Mouse (Mus musculus) CH12.LX (cell line): ENCODE measurements at regions not wholly inside any gene's neighbourhood (a gene's known extent, or its start where the extent isn't known, plus 50 kb on each side); places are given as distances from the start of the nearest gene placed in this dataset.

ENCODE experiments used
- DNase-seq: peaks from one replicate; pipeline ENCODE4 v3.0.0-alpha.2; 2013; ENCODE audit errors: extremely low read depth
- H3K27ac ChIP-seq: 2 replicates; pipeline ENCODE4 v1.5.1; 2012; ENCODE audit warnings: low read depth, mild to moderate bottlenecking, control low read depth, moderate library complexity; ENCODE audit not compliant: insufficient read depth
- H3K27me3 ChIP-seq: replicated peaks from 2 replicates; pipeline ENCODE3; 2012; ENCODE audit warnings: inconsistent platforms
- H3K36me3 ChIP-seq, 2 experiments: replicated peaks in 1 of 2; 2 replicates each; pipeline versions ENCODE3 to v1.6.1; 2012; ENCODE audit warnings: inconsistent platforms in 1 of 2, low read length in 1 of 2, mild to moderate bottlenecking in 1 of 2, mixed read lengths in 1 of 2, moderate library complexity in 1 of 2; ENCODE audit not compliant: control insufficient read depth in 1 of 2, insufficient read depth in 1 of 2
- H3K4me1 ChIP-seq, 2 experiments: 2 replicates each; pipeline ENCODE4 v1.6.1; 2012; ENCODE audit warnings: inconsistent platforms in 1 of 2, moderate library complexity in 1 of 2; ENCODE audit not compliant: insufficient read depth in 2 of 2, control insufficient read depth in 1 of 2
- H3K4me2 ChIP-seq: 2 replicates; pipeline ENCODE4 v1.6.1; 2012; ENCODE audit warnings: low read depth, mild to moderate bottlenecking, control low read depth; ENCODE audit not compliant: poor library complexity, insufficient read depth, severe bottlenecking
- H3K4me3 ChIP-seq, 3 experiments: fragments of 150-350 bp in 1 of 3; sonication (generic) in 1 of 3; replicated peaks in 1 of 3; 2 replicates each; pipeline versions ENCODE3 to v1.5.1; 2011 to 2012; ENCODE audit warnings: low read depth in 2 of 3, low read length in 2 of 3, mild to moderate bottlenecking in 2 of 3, moderate library complexity in 2 of 3, control low read depth in 1 of 3, improper control_type of control experiment in 1 of 3, inconsistent platforms in 1 of 3, mixed read lengths in 1 of 3; ENCODE audit not compliant: poor library complexity in 1 of 3
- H3K79me2 ChIP-seq: replicated peaks from 2 replicates; pipeline ENCODE4 v1.6.1; 2012; ENCODE audit warnings: mild to moderate bottlenecking, moderate library complexity; ENCODE audit not compliant: control insufficient read depth, poor library complexity, insufficient read depth, severe bottlenecking; ENCODE audit errors: extremely low read depth
- H3K9ac ChIP-seq: 2 replicates; pipeline ENCODE4 v1.6.1; 2012; ENCODE audit warnings: low read depth, mild to moderate bottlenecking, control low read depth, moderate library complexity; ENCODE audit not compliant: insufficient read depth
- H3K9me3 ChIP-seq: replicated peaks from 2 replicates; pipeline ENCODE3; 2012; ENCODE audit warnings: low read length, inconsistent platforms, mixed read lengths
- CTCF ChIP-seq, 2 experiments: IDR thresholded peaks in 1 of 2; conservative IDR thresholded peaks in 1 of 2; 2 replicates each; pipeline ENCODE4 v1.5.1; 2011 to 2012; ENCODE audit warnings: low read depth in 2 of 2, low read length in 2 of 2, improper control_type of control experiment in 1 of 2, inconsistent platforms in 1 of 2, mild to moderate bottlenecking in 1 of 2, moderate library complexity in 1 of 2
- ELF1 ChIP-seq: IDR thresholded peaks from 2 replicates; pipeline ENCODE4 v1.6.1; 2014; ENCODE audit warnings: low read depth, mild to moderate bottlenecking, inconsistent platforms, low read length, improper control_type of control experiment
- ETS1 ChIP-seq: conservative IDR thresholded peaks from 2 replicates; pipeline ENCODE4 v1.6.1; 2012; ENCODE audit warnings: low read depth, mild to moderate bottlenecking, inconsistent platforms, low read length, improper control_type of control experiment, moderate library complexity
- JUND ChIP-seq: conservative IDR thresholded peaks from 2 replicates; pipeline ENCODE4 v1.6.1; 2011; ENCODE audit warnings: low read depth, low read length, improper control_type of control experiment
- KAT2A ChIP-seq: IDR thresholded peaks from 2 replicates; pipeline ENCODE4 v1.6.1; 2012; ENCODE audit warnings: low read length, improper control_type of control experiment, inconsistent platforms; ENCODE audit not compliant: insufficient replicate concordance
- MAFK ChIP-seq: IDR thresholded peaks from 2 replicates; pipeline ENCODE4 v1.6.1; 2011; ENCODE audit warnings: low read length, improper control_type of control experiment; ENCODE audit not compliant: insufficient replicate concordance
- MAZ ChIP-seq: IDR thresholded peaks from 2 replicates; pipeline ENCODE4 v1.6.1; 2012; ENCODE audit warnings: low read depth, mild to moderate bottlenecking, inconsistent platforms, low read length, improper control_type of control experiment, moderate library complexity
- MEF2A ChIP-seq: IDR thresholded peaks from 2 replicates; pipeline ENCODE4 v1.6.1; 2014; ENCODE audit warnings: low read depth, mild to moderate bottlenecking, inconsistent platforms, low read length, improper control_type of control experiment, borderline replicate concordance
- MXI1 ChIP-seq: IDR thresholded peaks from 2 replicates; pipeline ENCODE4 v1.6.1; 2011; ENCODE audit warnings: mild to moderate bottlenecking, low read depth, low read length, improper control_type of control experiment
- MYC ChIP-seq: IDR thresholded peaks from 2 replicates; pipeline ENCODE4 v1.6.1; 2011; ENCODE audit warnings: low read depth, mild to moderate bottlenecking, improper control_type of control experiment, low read length
- NRF1 ChIP-seq: IDR thresholded peaks from 2 replicates; pipeline ENCODE4 v1.6.1; 2014; ENCODE audit warnings: low read depth, mild to moderate bottlenecking, inconsistent platforms, low read length, improper control_type of control experiment, moderate library complexity
- POLR2A ChIP-seq: IDR thresholded peaks from 2 replicates; pipeline ENCODE4 v1.6.1; 2011; ENCODE audit warnings: low read depth, mild to moderate bottlenecking, improper control_type of control experiment, low read length
- POLR2AphosphoS2 ChIP-seq: IDR thresholded peaks from 2 replicates; pipeline ENCODE4 v1.6.1; 2011; ENCODE audit warnings: low read depth, low read length, improper control_type of control experiment
- SIN3A ChIP-seq: IDR thresholded peaks from 2 replicates; pipeline ENCODE4 v1.6.1; 2012; ENCODE audit warnings: low read length, improper control_type of control experiment, inconsistent platforms
- TBP ChIP-seq: conservative IDR thresholded peaks from 2 replicates; pipeline ENCODE4 v1.6.1; 2011; ENCODE audit warnings: low read depth, low read length, improper control_type of control experiment
- TCF12 ChIP-seq: IDR thresholded peaks from 2 replicates; pipeline ENCODE4 v1.6.1; 2014; ENCODE audit warnings: low read depth, mild to moderate bottlenecking, inconsistent platforms, low read length, improper control_type of control experiment
- USF2 ChIP-seq: conservative IDR thresholded peaks from 2 replicates; pipeline ENCODE4 v1.6.1; 2011; ENCODE audit warnings: low read depth, low read length, improper control_type of control experiment
- ZMIZ1 ChIP-seq: IDR thresholded peaks from 2 replicates; pipeline ENCODE4 v1.6.1; 2012; ENCODE audit warnings: low read depth, mild to moderate bottlenecking, inconsistent platforms, low read length, improper control_type of control experiment
- ZNF384 ChIP-seq: IDR thresholded peaks from 2 replicates; pipeline ENCODE4 v1.6.1; 2012; ENCODE audit warnings: low read depth, low read length, improper control_type of control experiment, inconsistent platforms
- dilution Hi-C: fragments of 300-500 bp; cut with MboI; formaldehyde crosslinking; loops from 2 replicates; pipeline ENCODE4 v1.14.3; 2020; ENCODE audit warnings: low sequenced_read_pairs; ENCODE audit not compliant: extremely low pct_unique_long_range_greater_than_20kb, extremely low pct_ligation_motif_present
- in situ Hi-C: fragments of 300-500 bp; cut with MboI; formaldehyde crosslinking; loops from 3 replicates; pipeline ENCODE4 v1.14.3; 2019; ENCODE audit warnings: low sequenced_read_pairs, low pct_ligation_motif_present, low pct_unique_long_range_greater_than_20kb, mixed read lengths

DNA sequence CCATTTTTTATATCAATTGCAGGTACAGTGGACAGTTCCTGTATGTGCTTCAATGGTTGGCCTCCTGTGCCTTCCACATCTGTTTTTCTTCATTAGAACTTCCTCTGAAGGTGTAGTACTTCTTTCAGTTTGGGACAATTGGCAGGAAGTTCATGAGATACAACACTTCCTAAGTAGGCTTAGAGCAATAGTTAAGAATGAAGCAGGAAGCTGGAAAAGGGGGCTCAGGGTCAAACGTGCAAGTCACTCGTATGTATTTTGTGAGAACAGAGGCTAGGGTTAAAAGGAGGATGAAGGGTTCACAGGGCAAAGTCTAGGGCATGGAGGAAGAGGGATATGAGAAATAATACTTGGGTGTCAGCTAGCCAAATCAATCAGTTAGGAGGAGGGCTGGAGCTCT, 55.7 kb upstream of the Ptprm start:
- Histone ChIP-seq H3K4me2 (no peak overlapping the region), H3K4me3 (no peak overlapping the region), H3K9ac (no peak overlapping the region), H3K27me3 (no peaks in the 10 kb centered on the region), H3K79me2 (no peaks in the 10 kb centered on the region), H3K9me3 (peaks cover 84% of the 10 kb centered on the region), H3K36me3 (no peaks in the 10 kb centered on the region), H3K4me1 (no peaks in the 10 kb centered on the region), H3K27ac (no peak overlapping the region)
- no peak for DNase-seq
- in situ Hi-C loops: no loop called here
- dilution Hi-C loops: no loop called here
- no peak for TF ChIP-seq ETS1
- no peak for TF ChIP-seq TCF12
- TF ChIP-seq NRF1: no peak
- TF ChIP-seq SIN3A: no peak
- no peak for TF ChIP-seq ELF1
- TF ChIP-seq POLR2AphosphoS2: no peak
- no peak for TF ChIP-seq MAZ
- TF ChIP-seq MYC: no peak
- no peak for TF ChIP-seq KAT2A
- TF ChIP-seq ZNF384: no peak
- TF ChIP-seq POLR2A: no peak
- no peak for TF ChIP-seq MEF2A
- no peak for TF ChIP-seq MAFK
- TF ChIP-seq CTCF (conservative IDR thresholded peaks at IDR 0.05 in 1 of 2, IDR thresholded peaks at IDR 0.05 in 1 of 2; ENCODE audit: low read depth in 2 of 2, low read length in 2 of 2): no peak
- no peak for TF ChIP-seq USF2
- no peak for TF ChIP-seq TBP
- TF ChIP-seq JUND: no peak
- no peak for TF ChIP-seq MXI1

DNA sequence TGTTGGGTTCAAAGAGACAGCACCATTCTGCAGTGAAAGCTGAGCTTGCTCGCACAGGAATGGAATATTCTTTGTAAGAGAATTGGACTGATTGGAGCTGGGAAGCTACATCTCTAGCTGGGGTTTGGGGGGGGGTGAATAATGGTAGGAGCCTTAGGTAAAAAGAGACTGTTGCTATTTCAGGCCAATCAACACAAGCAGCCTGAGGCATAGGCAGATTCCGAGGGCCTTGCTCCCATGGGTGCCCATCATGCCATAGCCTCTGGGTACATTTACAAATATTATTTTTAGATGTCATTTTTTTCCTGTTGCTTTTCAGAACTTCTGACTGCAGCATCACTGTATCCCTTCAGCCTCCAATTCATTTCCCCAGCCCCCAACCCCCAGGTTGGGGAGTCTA, 51.7 kb upstream of the Ptprm start:
- H3K4me3 ChIP-seq: no peak overlapping the region
- no peak overlapping the region for H3K4me2 ChIP-seq
- H3K9me3 ChIP-seq: peaks cover 91% of the 10 kb centered on the region
- TF ChIP-seq ETS1 (no peak), ZMIZ1 (no peak)
- TF ChIP-seq, all 38 proteins: peak for 0
- dilution Hi-C loops: no loop called here
- Histone ChIP-seq H3K27me3 (no peaks in the 10 kb centered on the region), H3K27ac (no peak overlapping the region), H3K4me1 (no peaks in the 10 kb centered on the region), H3K79me2 (no peaks in the 10 kb centered on the region), H3K36me3 (no peaks in the 10 kb centered on the region), H3K9ac (no peak overlapping the region)
- no peak for DNase-seq
- in situ Hi-C loops: no loop called here
